Mouse (Mus musculus) midbrain, embryonic 15.5 days (tissue): ENCODE results near the gene Zfp94. TPM values are rescaled to one million over a fixed set of nuclear protein-coding genes. Genes with fewer than 3 reads are reported as not detected.

Experiments
- ATAC-seq: fragments of 200-750 bp; cut with Nextera tagmentation; replicated peaks from 2 replicates; pipeline ENCODE4 v1.8.0; 2017; ENCODE audit warnings: moderate TSS enrichment
- H3K27ac ChIP-seq: fragments of 300-500 bp; sonication (generic); 2 replicates; pipeline ENCODE4 v1.5.1; 2015; ENCODE audit warnings: mild to moderate bottlenecking, inconsistent platforms
- H3K27me3 ChIP-seq: fragments of 300-500 bp; sonication (generic); replicated peaks from 2 replicates; pipeline ENCODE4 v1.6.1; 2015; ENCODE audit warnings: inconsistent platforms
- H3K36me3 ChIP-seq: fragments of 300-500 bp; sonication (generic); replicated peaks from 2 replicates; pipeline ENCODE4 v1.6.1; 2015; ENCODE audit warnings: inconsistent platforms
- H3K4me1 ChIP-seq: fragments of 300-500 bp; sonication (generic); 2 replicates; pipeline ENCODE4 v1.6.1; 2015; ENCODE audit warnings: inconsistent platforms
- H3K4me2 ChIP-seq: fragments of 300-500 bp; sonication (generic); 2 replicates; pipeline ENCODE4 v1.6.1; 2015; ENCODE audit warnings: inconsistent platforms, mild to moderate bottlenecking, moderate library complexity
- H3K4me3 ChIP-seq: fragments of 300-500 bp; sonication (generic); 2 replicates; pipeline ENCODE4 v1.5.1; 2015; ENCODE audit warnings: mild to moderate bottlenecking, inconsistent platforms
- H3K9ac ChIP-seq: fragments of 300-500 bp; sonication (generic); 2 replicates; pipeline ENCODE4 v1.6.1; 2015; ENCODE audit warnings: mild to moderate bottlenecking, inconsistent platforms
- H3K9me3 ChIP-seq: fragments of 300-500 bp; sonication (generic); 2 replicates; pipeline ENCODE4 v1.6.1; 2016; ENCODE audit warnings: inconsistent platforms
- WGBS: fragments of 180-500 bp; shearing (Covaris S2); methylation state at CpG from one replicate; pipeline ENCODE4 v1.1.7; 2015; ENCODE audit warnings: mixed read lengths; 5-methylcytosine and 5-hydroxymethylcytosine counted together
- polyA plus RNA-seq: library from polyadenylated mRNA; unstranded; fragments of >200 nt; fragmentation: Nextera tagmentation; extraction: Ambion mirVana; gene quantifications from 2 replicates; pipeline ENCODE4 v1.2.1, GENCODE M21; 2015

Zfp94 gene
- polyA plus RNA-seq, 1 experiment from 2014 or later: 23.6 TPM

DNA sequence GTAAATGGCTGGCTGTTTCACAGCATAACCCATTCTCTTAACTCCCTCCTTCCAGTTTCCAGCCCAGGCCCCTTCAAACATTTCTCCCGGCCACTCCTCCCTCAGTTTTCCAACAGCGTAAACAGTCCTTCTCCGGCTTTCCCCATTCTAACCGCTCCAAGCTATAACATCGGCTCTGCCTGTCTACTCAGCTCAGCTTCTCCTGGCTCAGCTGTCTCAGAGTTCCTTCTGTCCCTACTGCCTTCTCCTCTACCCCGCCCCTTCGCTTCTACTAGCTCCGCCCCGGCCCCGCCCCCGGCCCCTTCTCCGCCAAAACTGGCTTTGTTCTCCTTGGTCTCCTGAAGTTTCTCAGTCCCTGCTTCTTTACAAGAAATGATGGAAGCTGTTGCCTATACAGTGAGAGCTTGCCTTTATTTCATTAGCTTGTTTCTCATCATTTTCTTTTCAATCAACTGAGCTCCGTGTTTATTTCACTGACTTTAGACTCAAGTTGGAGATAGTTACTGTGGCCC, 15.6 kb downstream of the Zfp94 start, which contains the start of gene Zfp61:
Zfp61 (minus strand) TSS at position 462 of the 512 bp plus-strand sequence.
- H3K9ac ChIP-seq: peak within 1 kb of the TSS; percentile 73
- H3K27ac ChIP-seq: peak within 1 kb of the TSS; percentile 93
- peak within 1 kb of the TSS; percentile 92 for H3K4me2 ChIP-seq
- peak within 1 kb of the TSS; percentile 83 for H3K4me3 ChIP-seq
- peak; percentile 25; the same call in 1 of the 2 replicates for ATAC-seq
- H3K27me3 ChIP-seq: no peaks in the 10 kb centered on the region
- no peaks in the 10 kb centered on the region for H3K9me3 ChIP-seq
- peaks cover 23% of the 10 kb centered on the region for H3K36me3 ChIP-seq
- H3K4me1 ChIP-seq: peaks cover 24% of the 10 kb centered on the region
- WGBS: 1% methylated on average over 13 of the region's 13 CpGs

DNA sequence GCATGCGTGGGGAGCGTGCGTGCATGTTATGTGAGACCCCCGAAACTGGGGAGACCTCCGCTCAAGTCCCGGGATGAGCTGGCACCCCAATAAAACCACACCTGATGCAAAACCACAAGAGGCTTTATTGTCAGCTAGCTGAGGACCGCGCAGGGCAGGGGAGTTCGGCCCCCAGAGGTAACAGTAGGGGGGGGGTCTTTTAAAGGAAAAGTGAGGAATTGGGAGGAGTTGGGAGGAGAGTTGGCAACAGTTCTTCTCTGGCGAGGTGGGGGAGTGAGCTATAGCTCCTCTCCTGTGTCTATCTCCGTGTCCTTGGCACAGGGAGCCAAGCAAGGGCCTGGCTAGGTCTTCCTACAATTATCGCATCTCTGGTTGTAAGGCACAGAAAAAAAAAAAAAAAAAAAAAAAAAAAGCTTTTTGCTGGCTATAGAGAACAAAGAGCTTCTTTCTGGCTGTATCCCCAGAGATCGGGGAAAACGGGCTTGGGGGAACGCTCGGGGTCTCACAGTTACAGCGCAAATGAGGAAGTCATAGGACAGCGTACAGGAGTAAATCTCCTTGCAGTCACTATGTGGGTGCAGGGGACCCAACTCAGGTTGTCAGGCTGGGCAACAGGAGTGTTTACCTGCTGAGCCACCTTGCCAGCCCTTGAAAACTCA, 16.5 kb downstream of the Zfp94 start:
- no peaks in the 10 kb centered on the region for H3K27me3 ChIP-seq
- peak overlapping the region; percentile 93 for H3K27ac ChIP-seq
- ATAC-seq: peak; percentile 65
- peaks cover 26% of the 10 kb centered on the region for H3K36me3 ChIP-seq
- H3K4me3 ChIP-seq: peak overlapping the region; percentile 83
- peak overlapping the region; percentile 92 for H3K4me2 ChIP-seq
- H3K4me1 ChIP-seq: peaks cover 24% of the 10 kb centered on the region
- H3K9me3 ChIP-seq: no peaks in the 10 kb centered on the region
- H3K9ac ChIP-seq: peak overlapping the region; percentile 73
- WGBS: under 1% methylated on average over 18 of the region's 18 CpGs

DNA sequence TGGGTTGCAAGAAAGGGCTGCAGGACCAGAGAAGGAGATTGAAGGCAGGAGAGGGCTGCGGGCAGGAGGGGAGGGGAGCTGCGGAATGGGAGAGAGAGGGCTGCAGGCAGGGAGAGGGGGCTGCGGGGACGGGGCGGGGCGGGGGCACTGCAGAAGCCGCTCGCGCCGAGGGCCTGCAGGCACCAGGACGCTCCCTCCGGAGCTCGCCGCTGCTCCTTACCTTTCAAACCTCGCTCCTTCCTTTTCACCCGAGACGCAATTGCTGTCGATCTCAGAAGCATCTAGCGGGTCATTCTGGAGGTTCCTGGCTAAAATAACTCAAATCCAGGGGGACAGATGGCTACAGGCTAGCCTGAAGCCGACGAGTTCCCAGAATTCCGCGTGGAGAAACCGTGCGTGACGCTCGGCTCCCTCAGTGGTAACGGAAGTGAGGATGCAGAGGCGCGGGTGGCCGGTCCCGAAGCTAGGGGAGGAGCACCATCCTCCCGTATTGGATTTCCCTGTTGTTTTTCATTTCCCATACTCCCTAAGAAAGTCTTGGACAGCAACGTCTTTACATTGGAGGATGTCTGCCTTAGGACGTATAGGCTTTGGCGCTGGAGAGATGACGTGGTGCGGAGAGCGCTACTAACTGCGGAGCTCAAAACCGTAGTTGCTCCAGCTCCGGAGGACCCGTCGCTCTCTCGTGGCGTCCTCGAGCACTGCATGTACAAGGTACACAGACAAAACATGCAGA, 17.3 kb downstream of the Zfp94 start:
- H3K4me3 ChIP-seq: peak overlapping the region; percentile 83
- peak; percentile 94 for ATAC-seq
- H3K27ac ChIP-seq: peak overlapping the region; percentile 93
- H3K4me2 ChIP-seq: peak overlapping the region; percentile 92
- H3K9ac ChIP-seq: peak overlapping the region; percentile 73
- H3K4me1 ChIP-seq: peaks cover 24% of the 10 kb centered on the region
- peaks cover 26% of the 10 kb centered on the region for H3K36me3 ChIP-seq
- no peaks in the 10 kb centered on the region for H3K9me3 ChIP-seq
- under 1% methylated on average over 37 of the region's 47 CpGs for WGBS
- H3K27me3 ChIP-seq: no peaks in the 10 kb centered on the region

DNA sequence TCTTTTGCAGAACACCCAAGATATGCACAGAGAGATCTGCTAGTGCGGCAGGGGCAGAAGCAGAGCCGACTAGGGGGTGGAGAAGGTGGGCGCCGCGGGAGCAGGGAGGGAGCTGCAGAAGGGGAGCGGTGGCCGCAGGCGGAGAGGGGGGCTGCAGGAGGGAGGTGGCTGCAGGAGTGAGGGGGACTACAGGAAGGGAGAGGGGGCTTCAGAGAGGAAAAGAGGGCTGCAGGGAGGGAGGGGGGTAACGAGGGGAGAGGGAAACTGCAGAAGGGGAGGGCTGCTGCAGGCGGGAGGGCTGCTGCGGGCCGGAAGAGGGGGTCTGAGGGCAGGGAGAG, 17.9 kb downstream of the Zfp94 start:
- Histone ChIP-seq H3K4me1 (peaks cover 24% of the 10 kb centered on the region), H3K27ac (peak overlapping the region; percentile 93), H3K36me3 (peaks cover 30% of the 10 kb centered on the region), H3K4me3 (peak overlapping the region; percentile 83), H3K27me3 (no peaks in the 10 kb centered on the region), H3K4me2 (peak overlapping the region; percentile 92), H3K9me3 (no peaks in the 10 kb centered on the region), H3K9ac (peak overlapping the region; percentile 73)
- WGBS: under 1% methylated on average over 12 of the region's 12 CpGs
- ATAC-seq: peak; percentile 22

DNA sequence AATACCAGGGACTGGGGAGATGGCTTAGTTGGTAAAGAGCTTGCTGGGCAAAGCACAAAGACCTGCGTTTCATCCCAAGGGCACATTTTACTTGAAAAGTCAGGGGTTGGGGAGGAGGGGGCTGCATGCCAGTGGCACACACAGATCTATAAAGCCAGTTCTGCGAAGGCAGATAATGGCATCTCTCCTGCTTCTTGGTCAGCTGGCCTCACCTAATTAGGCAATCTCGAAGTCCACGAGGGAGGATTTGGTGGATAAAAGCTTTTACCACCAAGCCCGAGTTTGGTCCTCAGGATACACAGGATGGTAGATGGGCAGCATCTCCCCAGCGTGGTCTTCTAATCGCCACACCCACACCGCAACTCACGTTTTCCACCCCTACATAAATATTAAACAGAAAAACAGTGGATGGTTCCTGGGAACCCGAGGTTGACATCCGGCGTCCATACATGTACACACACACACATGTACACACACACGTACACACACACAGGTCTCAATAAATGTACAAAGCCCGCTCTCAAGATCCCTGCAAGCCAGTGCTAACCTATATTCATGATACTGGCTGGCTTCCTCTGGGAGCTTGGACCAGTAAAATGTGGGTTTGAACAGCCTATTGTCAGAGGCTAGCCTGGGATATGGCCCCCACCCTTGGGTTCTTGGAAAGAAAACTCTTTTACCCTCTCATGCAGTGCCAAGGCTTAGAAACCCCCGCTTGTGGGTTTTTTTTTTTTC, 18.9 kb downstream of the Zfp94 start:
- H3K9me3 ChIP-seq: no peaks in the 10 kb centered on the region
- peak overlapping the region; percentile 92 for H3K4me2 ChIP-seq
- peaks cover 24% of the 10 kb centered on the region for H3K4me1 ChIP-seq
- H3K36me3 ChIP-seq: peaks cover 31% of the 10 kb centered on the region
- peak overlapping the region; percentile 83; the same call in 1 of the 2 replicates for H3K4me3 ChIP-seq
- 89% methylated on average over 15 of the region's 15 CpGs for WGBS
- no peak for ATAC-seq
- no peak overlapping the region for H3K27ac ChIP-seq
- H3K27me3 ChIP-seq: no peaks in the 10 kb centered on the region
- H3K9ac ChIP-seq: 0 out of 2 replicates have a peak overlapping the region, but pooled peaks have one; percentile 73

DNA sequence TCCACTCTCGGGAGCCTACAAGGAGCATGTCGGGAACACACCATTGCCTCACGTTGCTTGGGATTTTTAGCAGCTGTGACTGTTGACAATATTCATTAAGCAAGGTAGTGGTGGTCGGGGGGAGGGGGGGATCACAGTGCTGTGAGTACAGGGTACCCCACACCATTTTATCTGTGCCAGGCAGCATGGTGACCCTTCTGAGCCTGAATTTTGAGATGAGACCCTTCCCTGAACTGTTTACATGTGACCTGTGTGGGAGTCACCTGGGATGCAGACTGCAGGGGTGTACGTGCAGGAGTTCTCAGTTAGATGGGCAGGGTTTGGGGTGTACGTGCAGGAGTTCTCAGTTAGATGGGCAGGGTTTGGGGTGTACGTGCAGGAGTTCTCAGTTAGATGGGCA, 20.1 kb downstream of the Zfp94 start:
- ATAC-seq: no peak
- H3K4me2 ChIP-seq: no peak overlapping the region
- peaks cover 24% of the 10 kb centered on the region for H3K4me1 ChIP-seq
- H3K4me3 ChIP-seq: no peak overlapping the region
- no peak overlapping the region for H3K27ac ChIP-seq
- H3K9me3 ChIP-seq: no peaks in the 10 kb centered on the region
- H3K9ac ChIP-seq: no peak overlapping the region
- 94% methylated on average over 7 of the region's 7 CpGs for WGBS
- no peaks in the 10 kb centered on the region for H3K27me3 ChIP-seq
- peaks cover 37% of the 10 kb centered on the region for H3K36me3 ChIP-seq

DNA sequence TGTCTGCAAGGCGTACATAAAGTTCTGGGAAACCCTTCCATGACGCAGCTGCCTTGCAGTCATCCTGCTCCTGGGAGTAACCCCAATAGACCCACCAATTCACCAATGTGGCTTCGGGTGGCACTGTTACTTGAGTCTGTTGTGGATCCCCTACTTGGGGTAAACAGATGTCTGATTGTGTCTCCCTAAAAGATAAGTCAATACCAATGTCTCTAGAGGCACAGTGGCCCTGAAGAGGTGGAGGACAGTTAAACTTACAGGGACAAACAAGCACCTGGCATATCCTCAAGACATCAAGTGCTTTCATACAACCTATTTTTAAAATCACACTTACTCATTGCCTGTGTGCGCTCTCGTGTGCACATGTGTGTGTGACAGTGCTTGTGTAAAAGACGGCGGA, 21.1 kb downstream of the Zfp94 start:
- Histone ChIP-seq H3K9me3 (no peaks in the 10 kb centered on the region), H3K27ac (no peak overlapping the region), H3K4me2 (no peak overlapping the region), H3K9ac (no peak overlapping the region), H3K36me3 (peaks cover 47% of the 10 kb centered on the region), H3K4me3 (no peak overlapping the region), H3K4me1 (peaks cover 19% of the 10 kb centered on the region), H3K27me3 (no peaks in the 10 kb centered on the region)
- WGBS: 96% methylated on average over 7 of the region's 7 CpGs
- no peak for ATAC-seq

DNA sequence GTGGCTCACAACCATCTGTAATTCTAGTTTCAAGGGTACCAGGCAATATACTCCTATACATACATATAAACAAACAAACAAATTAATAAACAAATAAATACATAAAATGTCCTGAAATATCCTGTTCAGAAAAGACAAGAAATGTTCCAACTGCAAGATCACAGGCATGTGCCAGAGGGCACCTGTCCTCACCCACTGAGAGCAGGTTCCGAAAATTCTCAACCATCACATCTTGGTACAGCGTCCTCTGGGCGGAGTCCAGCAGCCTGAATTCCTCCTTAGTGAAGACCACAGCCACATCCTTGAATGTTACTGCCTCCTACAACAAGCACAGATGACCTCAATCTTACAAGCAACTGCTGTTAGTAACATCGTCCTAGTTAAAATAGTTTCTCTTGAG, 21.7 kb downstream of the Zfp94 start:
- Histone ChIP-seq H3K4me3 (no peak overlapping the region), H3K27me3 (no peaks in the 10 kb centered on the region), H3K9ac (no peak overlapping the region), H3K9me3 (no peaks in the 10 kb centered on the region), H3K4me1 (peaks cover 13% of the 10 kb centered on the region), H3K4me2 (no peak overlapping the region), H3K36me3 (peaks cover 54% of the 10 kb centered on the region), H3K27ac (no peak overlapping the region)
- no peak for ATAC-seq
- WGBS: 94% methylated on average over 4 of the region's 4 CpGs

DNA sequence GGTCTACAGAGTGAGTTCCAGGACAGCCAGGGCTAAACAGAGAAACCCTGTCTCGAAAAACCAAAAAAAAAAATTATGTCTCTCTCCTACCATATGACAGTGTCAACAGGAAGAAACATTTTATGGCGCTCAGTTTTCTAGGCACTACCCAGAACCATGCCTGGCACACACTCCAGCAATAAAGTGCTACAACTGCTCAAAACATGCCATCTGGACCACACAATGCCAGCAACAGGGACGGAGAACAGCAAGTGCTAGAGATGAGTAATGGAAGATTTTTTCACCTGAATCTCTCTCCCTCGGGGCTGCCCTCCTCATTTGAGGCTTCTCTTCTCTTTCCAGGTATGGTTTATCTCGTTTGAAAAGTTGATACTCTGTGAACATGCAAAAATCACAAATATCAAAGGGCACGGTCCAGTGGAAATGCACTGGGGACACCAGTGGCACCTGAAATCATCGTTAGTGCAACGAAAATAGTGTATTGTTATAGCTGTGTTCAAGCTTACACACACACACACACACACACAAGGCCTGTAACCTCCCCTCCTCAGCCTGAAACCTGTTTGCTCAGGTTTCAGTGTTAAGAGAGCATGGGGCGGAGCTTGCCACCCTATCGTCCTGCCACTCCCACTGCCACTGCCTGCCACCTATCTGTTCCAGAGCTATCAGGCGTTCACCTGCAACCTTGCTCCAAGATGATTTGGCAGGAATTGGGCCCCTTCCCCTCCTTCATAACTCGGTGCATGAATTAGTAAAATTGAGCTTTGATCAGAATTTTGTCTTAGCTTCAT, 23.2 kb downstream of the Zfp94 start:
- whole genome bisulfite sequencing: 89% methylated on average over 12 of the region's 12 CpGs
- Histone ChIP-seq H3K27ac (no peak overlapping the region), H3K27me3 (no peaks in the 10 kb centered on the region), H3K36me3 (peaks cover 61% of the 10 kb centered on the region), H3K4me3 (no peak overlapping the region), H3K4me2 (no peak overlapping the region), H3K9ac (no peak overlapping the region), H3K4me1 (peaks cover 9% of the 10 kb centered on the region), H3K9me3 (no peaks in the 10 kb centered on the region)
- no peak for ATAC-seq

DNA sequence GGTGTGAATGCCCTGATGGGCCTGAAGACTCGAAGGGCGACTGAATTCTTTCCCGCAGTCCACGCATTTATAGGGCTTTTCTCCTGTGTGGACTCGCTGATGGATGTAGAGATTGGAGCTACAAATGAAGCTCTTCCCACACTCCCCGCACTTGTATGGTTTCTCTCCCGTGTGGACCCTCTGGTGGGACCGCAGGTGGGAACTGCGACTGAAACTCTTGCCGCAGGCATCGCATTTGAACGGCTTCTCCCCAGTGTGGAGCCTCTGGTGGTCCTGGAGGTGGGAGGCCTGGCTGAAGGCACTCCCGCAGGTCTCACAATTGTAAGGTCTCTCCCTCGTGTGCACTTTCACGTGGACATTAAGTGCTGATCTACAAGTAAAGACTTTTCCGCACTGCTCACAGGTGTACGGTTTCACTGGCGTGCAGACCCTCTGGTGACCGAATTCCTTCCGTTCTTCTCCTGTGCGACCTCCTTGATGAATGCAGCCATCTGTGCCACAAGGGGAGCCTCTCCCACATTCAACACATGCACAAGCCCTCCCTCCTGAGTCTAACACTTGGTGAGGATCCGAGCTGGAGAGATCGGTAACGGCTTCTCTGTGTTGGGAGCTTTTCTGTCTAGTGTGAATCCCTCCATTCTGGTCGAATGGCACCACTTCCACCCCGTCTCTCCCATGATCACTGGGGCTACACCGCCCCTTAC, 24.9 kb downstream of the Zfp94 start:
- Histone ChIP-seq H3K9ac (no peak overlapping the region), H3K4me1 (no peaks in the 10 kb centered on the region), H3K9me3 (no peaks in the 10 kb centered on the region), H3K36me3 (peaks cover 66% of the 10 kb centered on the region), H3K4me2 (no peak overlapping the region), H3K27me3 (no peaks in the 10 kb centered on the region), H3K4me3 (no peak overlapping the region), H3K27ac (no peak overlapping the region)
- ATAC-seq: no peak
- WGBS: 93% methylated on average over 27 of the region's 27 CpGs

DNA sequence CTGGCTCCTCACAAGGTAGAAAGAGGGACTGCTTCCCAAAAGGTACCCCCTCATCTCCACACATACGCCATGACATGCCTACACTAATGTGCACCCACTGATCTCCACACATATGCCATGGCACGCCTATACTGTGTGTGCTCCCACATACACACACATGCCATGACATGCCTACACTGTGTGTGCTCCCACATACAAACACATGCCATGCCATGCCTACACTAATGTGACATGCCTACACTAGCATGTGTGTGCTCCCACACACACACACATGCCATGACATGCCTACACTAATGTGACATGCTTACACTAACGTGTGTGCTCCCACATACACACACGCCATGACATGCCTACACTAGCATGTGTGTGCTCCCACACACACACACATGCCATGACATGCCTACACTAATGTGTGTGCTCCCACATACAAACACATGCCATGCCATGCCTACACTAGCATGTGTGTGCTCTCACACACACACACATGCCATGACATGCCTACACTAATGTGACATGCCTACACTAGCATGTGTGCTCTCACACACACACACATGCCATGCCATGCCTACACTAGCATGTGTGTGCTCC, 26.3 kb downstream of the Zfp94 start:
- Histone ChIP-seq H3K36me3 (peaks cover 53% of the 10 kb centered on the region), H3K27me3 (no peaks in the 10 kb centered on the region), H3K27ac (no peak overlapping the region), H3K4me1 (no peaks in the 10 kb centered on the region), H3K9me3 (no peaks in the 10 kb centered on the region), H3K4me2 (no peak overlapping the region), H3K4me3 (no peak overlapping the region), H3K9ac (no peak overlapping the region)
- no peak for ATAC-seq
- WGBS: 97% methylated on average over 4 of the region's 4 CpGs
